Mouse (Mus musculus): ENCODE measurements around the gene P3h4. TPM values are rescaled to one million over a fixed set of nuclear protein-coding genes. Genes with fewer than 3 reads are reported as not detected.
A peak's percentile ranks its signal among the peaks of the same experiment; 100 is the strongest.

The P3h4 gene
- polyA plus RNA-seq, 1 experiment from 2014 or later, result 25.8 TPM

- H3K4me1 ChIP-seq (replicated peaks; ENCODE audit: control insufficient read depth, insufficient read depth, low read length), result peaks cover 22% of the 10 kb centered on the region
- no peak overlapping the region for H3K4me3 ChIP-seq (ENCODE audit: low read depth, low read length)
- no peaks in the 10 kb centered on the region for H3K27me3 ChIP-seq (replicated peaks; ENCODE audit: control insufficient read depth, insufficient read depth, low read length)
- WGBS, result 78% methylated on average over 3 of the region's 3 CpGs
- H3K27ac ChIP-seq (ENCODE audit: low read depth, low read length), result no peak overlapping the region
- no peak overlapping the region for H3K4me2 ChIP-seq
- peaks cover 5% of the 10 kb centered on the region for H3K36me3 ChIP-seq (ENCODE audit: control insufficient read depth, insufficient read depth, low read length)
- no peak overlapping the region for H3K9ac ChIP-seq (ENCODE audit: low read depth, low read length)
- no peaks in the 10 kb centered on the region for H3K9me3 ChIP-seq (ENCODE audit: control insufficient read depth, low read length)
- ATAC-seq (replicated peaks; ENCODE audit: low FRiP score) (no peak), DNase-seq (ENCODE audit: low spot score) (no peak)
These were observed 10.1 kb downstream of the P3h4 start for GRCm38 (mm10) chr11:100404456-100405074.

DNA sequence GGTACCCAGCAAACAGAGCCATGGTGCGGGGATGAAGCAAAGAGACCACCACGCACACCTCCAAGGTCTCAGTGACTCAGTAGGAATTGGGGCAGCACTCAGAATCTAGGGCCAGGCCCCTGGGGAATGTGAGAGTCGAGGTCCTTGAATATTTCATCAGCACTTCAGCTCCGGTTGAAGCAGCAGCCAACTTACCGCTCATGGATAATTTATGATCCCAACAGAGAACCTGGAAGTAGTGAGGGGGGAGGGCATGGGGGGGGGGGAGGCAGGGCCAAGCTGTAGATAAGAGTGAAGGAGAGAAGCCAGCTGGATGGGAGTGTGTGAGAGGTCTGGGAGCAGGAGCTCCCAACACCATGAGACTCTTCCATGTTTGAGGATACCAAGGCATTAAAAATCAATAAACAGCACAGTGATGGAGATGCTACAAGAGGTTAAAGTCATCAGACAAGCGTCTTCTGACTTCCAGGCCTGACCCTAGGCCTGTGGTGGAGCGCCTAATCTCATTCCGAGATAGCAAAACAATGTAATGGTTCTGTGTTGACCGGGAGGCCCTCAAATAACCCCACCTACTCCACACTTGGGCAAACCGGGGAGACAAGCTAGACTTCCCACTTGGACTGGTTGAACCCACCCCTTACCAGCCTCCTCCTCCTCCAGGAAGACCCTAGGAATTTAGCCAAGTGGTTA lies 11.0 kb downstream of the P3h4 start:
- no peaks in the 10 kb centered on the region for H3K9me3 ChIP-seq (ENCODE audit: control insufficient read depth, low read length)
- H3K36me3 ChIP-seq (ENCODE audit: control insufficient read depth, insufficient read depth, low read length), result no peaks in the 10 kb centered on the region
- H3K4me3 ChIP-seq (ENCODE audit: low read depth, low read length), result no peak overlapping the region
- peaks cover 24% of the 10 kb centered on the region for H3K4me1 ChIP-seq (replicated peaks; ENCODE audit: control insufficient read depth, insufficient read depth, low read length)
- DNase-seq (ENCODE audit: low spot score), result no peak
- H3K27ac ChIP-seq (ENCODE audit: low read depth, low read length), result no peak overlapping the region
- WGBS, result 56% methylated on average over 10 of the region's 10 CpGs
- no peak for ATAC-seq (replicated peaks; ENCODE audit: low FRiP score)
- no peaks in the 10 kb centered on the region for H3K27me3 ChIP-seq (replicated peaks; ENCODE audit: control insufficient read depth, insufficient read depth, low read length)
- H3K9ac ChIP-seq (ENCODE audit: low read depth, low read length), result no peak overlapping the region
- H3K4me2 ChIP-seq, result no peak overlapping the region

- H3K36me3 ChIP-seq (ENCODE audit: control insufficient read depth, insufficient read depth, low read length), result no peaks in the 10 kb centered on the region
- peak overlapping the region; percentile 30; the same call in 1 of the 2 replicates for H3K9ac ChIP-seq (ENCODE audit: low read depth, low read length)
- H3K4me2 ChIP-seq, result peak overlapping the region; percentile 46
- DNase-seq (ENCODE audit: low spot score), result no peak
- 53% methylated on average over 2 of the region's 2 CpGs for WGBS
- H3K4me3 ChIP-seq (ENCODE audit: low read depth, low read length), result no peak overlapping the region
- no peaks in the 10 kb centered on the region for H3K9me3 ChIP-seq (ENCODE audit: control insufficient read depth, low read length)
- ATAC-seq (replicated peaks; ENCODE audit: low FRiP score), result no peak
- H3K4me1 ChIP-seq (replicated peaks; ENCODE audit: control insufficient read depth, insufficient read depth, low read length), result peaks cover 24% of the 10 kb centered on the region
- H3K27ac ChIP-seq (ENCODE audit: low read depth, low read length), result peak overlapping the region; percentile 4; the same call in 1 of the 2 replicates
- H3K27me3 ChIP-seq (replicated peaks; ENCODE audit: control insufficient read depth, insufficient read depth, low read length), result no peaks in the 10 kb centered on the region
These were observed 12.0 kb downstream of the P3h4 start for GRCm38 (mm10) chr11:100402682-100403081.

DNA sequence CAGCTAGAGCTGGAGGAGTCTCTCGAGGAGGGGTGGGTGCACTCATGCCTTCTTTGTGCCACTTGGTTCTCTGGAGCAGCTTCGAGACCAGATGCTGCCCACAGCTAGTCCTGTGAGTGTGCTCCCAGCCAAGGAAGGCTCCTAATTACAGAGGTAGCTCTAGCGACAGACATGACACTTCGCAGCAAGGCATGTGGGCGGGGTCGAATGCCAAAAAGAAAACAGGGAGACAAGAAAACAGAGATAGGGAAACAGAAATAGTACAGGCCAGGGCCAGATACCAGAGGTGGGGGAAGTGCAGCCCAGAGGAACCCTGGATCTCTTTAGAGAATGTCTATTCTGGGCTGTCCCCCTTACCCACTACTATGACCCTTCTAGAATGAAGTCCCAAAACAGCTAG lies 12.4 kb downstream of the P3h4 start:
- no peaks in the 10 kb centered on the region for H3K27me3 ChIP-seq (replicated peaks; ENCODE audit: control insufficient read depth, insufficient read depth, low read length)
- 15% methylated on average over 6 of the region's 6 CpGs for WGBS
- ATAC-seq (replicated peaks; ENCODE audit: low FRiP score), result peak; percentile 35; the same call in 1 of the 2 replicates
- H3K9ac ChIP-seq (ENCODE audit: low read depth, low read length), result peak overlapping the region; percentile 30; the same call in 1 of the 2 replicates
- peaks cover 24% of the 10 kb centered on the region for H3K4me1 ChIP-seq (replicated peaks; ENCODE audit: control insufficient read depth, insufficient read depth, low read length)
- peak overlapping the region; percentile 46 for H3K4me2 ChIP-seq
- peak overlapping the region; percentile 4; the same call in 1 of the 2 replicates for H3K27ac ChIP-seq (ENCODE audit: low read depth, low read length)
- no peak overlapping the region for H3K4me3 ChIP-seq (ENCODE audit: low read depth, low read length)
- DNase-seq (ENCODE audit: low spot score), result no peak
- no peaks in the 10 kb centered on the region for H3K9me3 ChIP-seq (ENCODE audit: control insufficient read depth, low read length)
- no peaks in the 10 kb centered on the region for H3K36me3 ChIP-seq (ENCODE audit: control insufficient read depth, insufficient read depth, low read length)

DNA sequence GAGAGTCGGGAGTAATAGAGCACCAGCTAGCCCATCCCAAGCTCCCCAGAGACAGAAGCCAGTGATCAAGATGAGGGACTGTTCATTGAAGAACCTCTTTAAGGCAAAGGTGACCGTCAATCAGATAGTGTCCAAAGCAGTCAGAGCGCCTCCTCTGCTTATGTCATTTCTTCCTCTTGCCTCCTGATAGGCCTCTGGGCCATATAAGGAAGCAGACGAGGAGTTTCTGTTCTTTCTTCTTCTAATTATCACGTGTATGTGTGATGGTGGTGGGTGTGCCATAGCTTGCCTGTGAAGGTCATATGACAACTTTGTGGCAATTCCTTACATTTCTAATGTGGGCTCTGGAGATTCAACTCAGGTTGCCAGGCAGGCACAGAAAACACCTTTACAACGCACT lies 13.8 kb downstream of the P3h4 start:
- Histone ChIP-seq H3K4me1 (replicated peaks; ENCODE audit: control insufficient read depth, insufficient read depth, low read length) (peaks cover 27% of the 10 kb centered on the region), H3K36me3 (ENCODE audit: control insufficient read depth, insufficient read depth, low read length) (no peaks in the 10 kb centered on the region), H3K27ac (ENCODE audit: low read depth, low read length) (no peak overlapping the region), H3K9ac (ENCODE audit: low read depth, low read length) (no peak overlapping the region), H3K4me2 (no peak overlapping the region), H3K27me3 (replicated peaks; ENCODE audit: control insufficient read depth, insufficient read depth, low read length) (no peaks in the 10 kb centered on the region), H3K9me3 (ENCODE audit: control insufficient read depth, low read length) (no peaks in the 10 kb centered on the region), H3K4me3 (ENCODE audit: low read depth, low read length) (no peak overlapping the region)
- ATAC-seq (replicated peaks; ENCODE audit: low FRiP score) (no peak), DNase-seq (ENCODE audit: low spot score) (no peak)
- WGBS, result 56% methylated on average over 6 of the region's 6 CpGs

DNA sequence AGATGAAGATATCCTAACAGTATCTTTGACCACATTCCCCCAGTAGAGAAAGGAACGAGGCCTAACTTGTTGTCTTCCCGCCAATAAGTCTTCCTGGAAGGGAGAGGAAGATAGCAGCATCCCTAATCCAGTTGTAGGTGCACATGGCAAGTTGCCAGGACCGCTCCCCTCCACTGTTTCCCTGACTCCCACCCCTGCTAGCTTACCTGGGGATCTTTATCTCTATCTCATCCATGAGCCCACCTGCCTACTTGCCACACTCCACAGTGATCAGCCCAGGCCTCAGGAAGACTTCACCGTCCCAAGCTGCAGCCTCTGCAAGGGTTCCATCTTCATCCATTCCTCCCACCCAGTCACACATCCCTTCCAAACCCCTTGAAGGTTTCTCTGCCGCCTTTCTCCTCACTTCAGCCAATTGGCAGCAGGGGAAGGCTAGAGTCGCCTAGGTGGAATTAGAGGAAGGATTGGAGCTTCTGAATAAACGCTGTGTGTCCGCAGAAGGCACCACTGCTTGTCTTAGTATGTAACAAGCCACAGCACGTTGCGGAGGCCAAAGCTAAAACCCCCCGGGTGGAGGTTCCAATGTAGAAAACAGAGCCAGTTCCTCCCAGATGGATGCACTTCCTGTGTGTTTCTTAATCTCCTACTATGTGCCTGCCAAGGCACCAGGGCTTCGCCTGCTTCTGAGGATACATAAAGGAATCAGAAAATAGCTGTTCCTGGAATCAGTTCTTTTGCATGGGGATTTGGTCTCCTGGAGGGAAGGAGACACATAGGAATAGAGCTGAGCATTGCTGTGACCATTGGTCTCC lies 14.7 kb downstream of the P3h4 start:
- Histone ChIP-seq H3K36me3 (ENCODE audit: control insufficient read depth, insufficient read depth, low read length) (no peaks in the 10 kb centered on the region), H3K27me3 (replicated peaks; ENCODE audit: control insufficient read depth, insufficient read depth, low read length) (no peaks in the 10 kb centered on the region), H3K4me1 (replicated peaks; ENCODE audit: control insufficient read depth, insufficient read depth, low read length) (peaks cover 36% of the 10 kb centered on the region), H3K27ac (ENCODE audit: low read depth, low read length) (no peak overlapping the region), H3K9ac (ENCODE audit: low read depth, low read length) (no peak overlapping the region), H3K4me2 (no peak overlapping the region), H3K4me3 (ENCODE audit: low read depth, low read length) (no peak overlapping the region), H3K9me3 (ENCODE audit: control insufficient read depth, low read length) (no peaks in the 10 kb centered on the region)
- ATAC-seq (replicated peaks; ENCODE audit: low FRiP score) (no peak), DNase-seq (ENCODE audit: low spot score) (no peak)
- WGBS, result 75% methylated on average over 12 of the region's 12 CpGs

DNA sequence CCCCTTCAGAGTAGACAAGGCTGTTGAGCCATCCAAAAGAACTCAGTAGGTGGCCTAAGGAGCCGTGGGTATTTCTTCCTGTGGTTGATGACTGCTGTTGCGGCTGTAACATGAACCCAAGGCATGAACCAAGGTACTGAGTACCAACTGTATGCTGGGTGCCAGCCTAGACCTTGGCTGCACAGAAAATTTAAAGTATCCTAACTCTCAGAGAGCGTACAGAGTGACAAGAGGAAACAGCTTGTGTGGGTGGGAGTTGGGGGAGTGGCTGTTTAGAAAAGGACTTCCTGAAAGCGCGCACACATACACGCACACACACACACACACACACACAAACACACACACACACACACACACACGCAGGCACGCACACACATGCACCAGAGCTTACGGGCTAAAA lies 15.3 kb downstream of the P3h4 start:
- Histone ChIP-seq H3K36me3 (ENCODE audit: control insufficient read depth, insufficient read depth, low read length) (no peaks in the 10 kb centered on the region), H3K9me3 (ENCODE audit: control insufficient read depth, low read length) (no peaks in the 10 kb centered on the region), H3K4me3 (ENCODE audit: low read depth, low read length) (no peak overlapping the region), H3K4me2 (no peak overlapping the region), H3K9ac (ENCODE audit: low read depth, low read length) (no peak overlapping the region), H3K27ac (ENCODE audit: low read depth, low read length) (no peak overlapping the region), H3K4me1 (replicated peaks; ENCODE audit: control insufficient read depth, insufficient read depth, low read length) (peaks cover 41% of the 10 kb centered on the region), H3K27me3 (replicated peaks; ENCODE audit: control insufficient read depth, insufficient read depth, low read length) (no peaks in the 10 kb centered on the region)
- 55% methylated on average over 9 of the region's 9 CpGs for WGBS
- DNase-seq (ENCODE audit: low spot score), result no peak
- ATAC-seq (replicated peaks; ENCODE audit: low FRiP score), result no peak

GRCm38 (mm10) chr11:100398517-100398916 lies 16.1 kb downstream of the P3h4 start:
- Histone ChIP-seq H3K27me3 (replicated peaks; ENCODE audit: control insufficient read depth, insufficient read depth, low read length) (no peaks in the 10 kb centered on the region), H3K4me1 (replicated peaks; ENCODE audit: control insufficient read depth, insufficient read depth, low read length) (peaks cover 36% of the 10 kb centered on the region), H3K4me3 (ENCODE audit: low read depth, low read length) (no peak overlapping the region), H3K4me2 (no peak overlapping the region), H3K9ac (ENCODE audit: low read depth, low read length) (no peak overlapping the region), H3K36me3 (ENCODE audit: control insufficient read depth, insufficient read depth, low read length) (no peaks in the 10 kb centered on the region), H3K9me3 (ENCODE audit: control insufficient read depth, low read length) (no peaks in the 10 kb centered on the region), H3K27ac (ENCODE audit: low read depth, low read length) (no peak overlapping the region)
- ATAC-seq (replicated peaks; ENCODE audit: low FRiP score) (no peak), DNase-seq (ENCODE audit: low spot score) (no peak)
- 87% methylated on average over 7 of the region's 7 CpGs for WGBS

All from liver, embryonic 11.5 days (tissue).